Mouse (Mus musculus) myocyte (in vitro differentiated cells): ENCODE results near the gene Dlgap1. TPM values are rescaled to one million over a fixed set of nuclear protein-coding genes. Genes with fewer than 3 reads are reported as not detected.
A peak's percentile ranks its signal among the peaks of the same experiment; 100 is the strongest.

ENCODE experiments used
- H3K27me3 ChIP-seq: one replicate; pipeline ENCODE4 v1.6.1; 2011; ENCODE audit not compliant: control insufficient read depth, insufficient read depth, insufficient read length
- H3K36me3 ChIP-seq: one replicate; pipeline ENCODE4 v1.6.1; 2011; ENCODE audit not compliant: control insufficient read depth, insufficient read depth
- H3K4me2 ChIP-seq: one replicate; pipeline ENCODE4 v1.6.1; 2011; ENCODE audit warnings: low read depth, control low read depth
- H3K4me3 ChIP-seq: one replicate; pipeline ENCODE4 v1.5.1; 2011; ENCODE audit warnings: mild to moderate bottlenecking, control low read depth, moderate library complexity
- H3K79me2 ChIP-seq: one replicate; pipeline ENCODE4 v1.6.1; 2011; ENCODE audit not compliant: control insufficient read depth, insufficient read depth
- H3ac ChIP-seq: one replicate; pipeline ENCODE4 v1.6.1; 2011; ENCODE audit not compliant: control insufficient read depth, insufficient read length
- CEBPB ChIP-seq: IDR thresholded peaks from 2 replicates; pipeline ENCODE4 v1.6.1; 2011; ENCODE audit warnings: mild to moderate bottlenecking, moderate library complexity; ENCODE audit not compliant: poor library complexity, insufficient read depth, severe bottlenecking
- E2F4 ChIP-seq: IDR thresholded peaks from one replicate; pipeline ENCODE4 v1.6.1; 2011; ENCODE audit warnings: mild to moderate bottlenecking, control low read depth, moderate library complexity; ENCODE audit not compliant: insufficient read depth
- MAX ChIP-seq: IDR thresholded peaks from one replicate; pipeline ENCODE4 v1.6.1; 2011; ENCODE audit warnings: low read depth, mild to moderate bottlenecking, control low read depth
- MYOD1 ChIP-seq, 3 experiments: IDR thresholded peaks; one replicate each; pipeline ENCODE4 v1.6.1; 2011; ENCODE audit warnings: control low read depth in 2 of 3, low read depth in 2 of 3, mild to moderate bottlenecking in 2 of 3, moderate library complexity in 1 of 3; ENCODE audit not compliant: insufficient read length in 2 of 3, control insufficient read depth in 1 of 3
- MYOG ChIP-seq, 3 experiments: IDR thresholded peaks; one replicate each; pipeline ENCODE4 v1.6.1; 2011; ENCODE audit warnings: control low read depth in 2 of 3, low read depth in 2 of 3, mild to moderate bottlenecking in 2 of 3; ENCODE audit not compliant: insufficient read length in 2 of 3, control insufficient read depth in 1 of 3, insufficient read depth in 1 of 3
- POLR2A ChIP-seq: IDR thresholded peaks from one replicate; pipeline ENCODE4 v1.6.1; 2011; ENCODE audit warnings: low read depth, mild to moderate bottlenecking, control low read depth, moderate library complexity; ENCODE audit not compliant: insufficient read length
- POLR2AphosphoS2 ChIP-seq: IDR thresholded peaks from one replicate; pipeline ENCODE4 v1.6.1; 2011; ENCODE audit warnings: low read depth, control low read depth; ENCODE audit not compliant: insufficient read length
- REST ChIP-seq: IDR thresholded peaks from one replicate; pipeline ENCODE4 v1.6.1; 2011; ENCODE audit warnings: mild to moderate bottlenecking, control low read depth, moderate library complexity; ENCODE audit not compliant: insufficient read depth, insufficient read length
- SRF ChIP-seq: IDR thresholded peaks from one replicate; pipeline ENCODE4 v1.6.1; 2011; ENCODE audit warnings: low read depth; ENCODE audit not compliant: control insufficient read depth, insufficient read length
- TCF12 ChIP-seq: IDR thresholded peaks from one replicate; pipeline ENCODE4 v1.6.1; 2011; ENCODE audit warnings: mild to moderate bottlenecking, control low read depth; ENCODE audit not compliant: poor library complexity, insufficient read depth, severe bottlenecking
- TCF3 ChIP-seq: IDR thresholded peaks from one replicate; pipeline ENCODE4 v1.6.1; 2011; ENCODE audit warnings: low read depth, control low read depth; ENCODE audit not compliant: insufficient read length
- USF1 ChIP-seq: IDR thresholded peaks from one replicate; pipeline ENCODE4 v1.6.1; 2011; ENCODE audit warnings: low read depth, mild to moderate bottlenecking, control low read depth, moderate library complexity
- polyA plus RNA-seq: library from polyadenylated mRNA; unstranded; fragments of >200 nt; fragmentation: generic; extraction: Trizol; gene quantifications from one replicate; pipeline ENCODE4 v1.2.1, GENCODE M21; 2012; ENCODE audit warnings: missing spikeins

Gene Dlgap1
- polyA plus RNA-seq, 1 experiment: 0.31 TPM

DNA sequence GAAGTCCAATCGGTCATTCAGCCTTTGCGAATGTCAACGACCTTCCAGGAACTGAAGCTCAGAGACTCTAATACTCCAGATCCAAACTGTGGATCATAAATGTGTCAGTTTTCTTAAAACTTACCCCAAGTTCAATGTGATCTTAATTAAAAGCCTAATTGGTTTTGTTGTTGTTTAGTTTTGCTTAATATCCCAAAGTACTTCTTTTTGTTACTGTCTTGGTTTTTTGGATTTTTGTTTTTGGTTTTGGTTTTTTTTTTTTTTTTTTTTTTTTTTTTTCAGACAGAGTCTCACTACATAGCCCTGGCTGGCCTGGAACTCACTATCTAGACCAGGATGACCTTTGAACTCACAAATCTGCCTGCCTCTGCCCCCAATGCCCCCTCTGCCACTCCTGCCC lies 765.9 kb downstream of the Dlgap1 start:
- Histone ChIP-seq H3K4me2 (no peak overlapping the region), H3K36me3 (no peaks in the 10 kb centered on the region), H3ac (no peak overlapping the region), H3K79me2 (no peaks in the 10 kb centered on the region), H3K27me3 (no peaks in the 10 kb centered on the region), H3K4me3 (no peak overlapping the region)
- no peak for TF ChIP-seq SRF
- no peak for TF ChIP-seq TCF3
- TF ChIP-seq POLR2AphosphoS2: no peak
- TF ChIP-seq USF1: no peak
- TF ChIP-seq REST: no peak
- no peak for TF ChIP-seq CEBPB
- TF ChIP-seq TCF12: no peak
- TF ChIP-seq POLR2A: no peak
- TF ChIP-seq MYOD1 (IDR thresholded peaks at IDR 0.05; ENCODE audit: control insufficient read depth in 1 of 3, insufficient read length in 2 of 3, low read depth in 2 of 3): no peak
- no peak for TF ChIP-seq E2F4
- TF ChIP-seq MAX: no peak
- TF ChIP-seq MYOG (IDR thresholded peaks at IDR 0.05; ENCODE audit: control insufficient read depth in 1 of 3, insufficient read depth in 1 of 3, insufficient read length in 2 of 3, low read depth in 2 of 3): no peak

DNA sequence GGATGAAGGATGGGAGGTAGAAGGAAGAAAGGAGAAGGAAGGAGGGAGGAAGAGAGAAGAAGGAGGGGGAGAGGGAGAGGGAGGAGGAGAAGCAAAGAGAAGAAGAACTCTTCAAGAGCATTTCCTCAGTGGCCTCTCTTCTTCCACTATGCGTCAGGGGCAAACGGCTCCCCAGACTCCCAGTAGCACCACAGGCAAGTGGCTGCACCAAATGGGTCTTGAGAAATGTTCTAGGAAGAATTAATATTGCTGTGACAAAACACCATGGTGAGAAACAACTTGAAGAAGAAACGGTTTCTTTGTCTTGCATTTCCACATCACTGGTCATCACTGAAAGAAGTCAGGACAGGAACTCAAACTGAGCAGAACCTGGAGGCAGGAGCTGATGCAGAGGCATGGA lies 766.5 kb downstream of the Dlgap1 start:
- H3K36me3 ChIP-seq: no peaks in the 10 kb centered on the region
- no peaks in the 10 kb centered on the region for H3K27me3 ChIP-seq
- no peak for TF ChIP-seq MYOD1 (IDR thresholded peaks at IDR 0.05; ENCODE audit: control insufficient read depth in 1 of 3, insufficient read length in 2 of 3, low read depth in 2 of 3)
- TF ChIP-seq USF1: no peak
- no peak for TF ChIP-seq REST
- TF ChIP-seq TCF3: no peak
- no peak for TF ChIP-seq SRF
- TF ChIP-seq E2F4: no peak
- TF ChIP-seq POLR2A: no peak
- TF ChIP-seq TCF12: no peak
- TF ChIP-seq MAX: no peak
- H3K4me2 ChIP-seq: no peak overlapping the region
- no peaks in the 10 kb centered on the region for H3K79me2 ChIP-seq
- H3ac ChIP-seq: no peak overlapping the region
- no peak overlapping the region for H3K4me3 ChIP-seq

DNA sequence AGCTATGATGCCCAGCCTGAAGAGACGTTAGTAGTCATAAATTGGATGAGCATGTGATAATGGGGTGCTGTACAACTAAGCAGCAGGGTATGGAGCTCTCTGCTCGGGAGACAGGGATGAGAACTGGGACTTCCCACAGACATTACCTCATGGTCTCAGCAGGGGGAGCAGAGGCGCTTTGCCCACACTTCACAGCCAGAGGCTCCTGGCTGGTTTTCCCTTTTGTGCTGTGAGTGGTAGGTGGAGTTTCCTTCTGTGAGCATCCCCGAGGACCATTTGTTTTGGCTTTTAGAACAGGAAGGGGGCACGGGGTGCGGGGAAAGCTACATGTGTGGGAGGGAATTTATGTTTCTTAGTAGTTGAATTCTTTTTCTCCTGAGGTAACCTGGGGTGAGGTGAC lies 768.6 kb downstream of the Dlgap1 start:
- H3K4me3 ChIP-seq: no peak overlapping the region
- H3K27me3 ChIP-seq: no peaks in the 10 kb centered on the region
- no peak overlapping the region for H3ac ChIP-seq
- TF ChIP-seq TCF12 (no peak), POLR2AphosphoS2 (peak; percentile 33), SRF (no peak), MYOD1 (IDR thresholded peaks at IDR 0.05; ENCODE audit: control insufficient read depth in 1 of 3, insufficient read length in 2 of 3, low read depth in 2 of 3) (no peak), MAX (no peak), TCF3 (no peak), USF1 (peak; percentile 0), CEBPB (no peak), E2F4 (no peak), POLR2A (no peak), REST (no peak), MYOG (IDR thresholded peaks at IDR 0.05; ENCODE audit: control insufficient read depth in 1 of 3, insufficient read depth in 1 of 3, insufficient read length in 2 of 3, low read depth in 2 of 3) (no peak)
- no peaks in the 10 kb centered on the region for H3K36me3 ChIP-seq
- peak overlapping the region; percentile 97 for H3K4me2 ChIP-seq
- H3K79me2 ChIP-seq: no peaks in the 10 kb centered on the region

DNA sequence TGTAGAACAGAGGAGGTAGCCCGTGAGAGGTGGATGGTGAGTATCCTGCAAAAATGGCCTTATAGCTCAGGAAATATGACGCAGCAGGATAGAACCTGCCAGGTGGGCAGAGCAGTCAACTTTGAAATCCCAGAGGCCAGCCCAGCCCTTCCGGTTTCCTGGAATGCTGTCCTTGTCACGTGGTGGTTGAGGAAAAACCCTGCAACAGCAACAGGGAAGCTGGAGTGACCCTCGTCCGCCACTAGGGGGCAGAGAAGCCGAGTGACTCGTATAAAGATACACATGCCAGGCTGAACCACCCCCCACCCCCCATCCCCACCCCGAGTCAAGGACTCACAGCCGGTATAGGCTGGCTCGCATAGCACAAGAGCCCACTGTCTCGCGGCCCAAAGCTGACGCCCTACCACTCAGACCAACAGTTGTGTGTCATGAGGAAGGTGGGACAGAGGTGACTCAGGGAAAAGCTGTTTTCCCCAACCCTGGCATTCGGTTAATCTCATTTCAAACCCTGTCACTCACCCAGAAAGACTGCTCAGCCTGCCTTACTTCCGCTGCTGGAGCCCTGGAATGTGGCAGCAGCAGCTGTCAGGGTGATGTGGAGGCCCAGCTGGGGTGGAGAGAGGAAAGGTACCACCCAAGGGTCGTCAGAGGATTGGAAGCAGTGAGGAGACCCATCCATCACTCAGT lies 769.4 kb downstream of the Dlgap1 start:
- H3K36me3 ChIP-seq: no peaks in the 10 kb centered on the region
- no peak overlapping the region for H3ac ChIP-seq
- no peak overlapping the region for H3K4me3 ChIP-seq
- H3K4me2 ChIP-seq: peak overlapping the region; percentile 97
- no peaks in the 10 kb centered on the region for H3K27me3 ChIP-seq
- TF ChIP-seq E2F4 (no peak), REST (no peak), POLR2A (peak; percentile 22), SRF (no peak), MYOD1 (IDR thresholded peaks at IDR 0.05; ENCODE audit: control insufficient read depth in 1 of 3, insufficient read length in 2 of 3, low read depth in 2 of 3) (peak; percentile 86 to 96 (median 95)), MAX (peak; percentile 62), POLR2AphosphoS2 (no peak), CEBPB (peak; percentile 70; the same call in 1 of the 2 replicates), TCF3 (peak; percentile 74), USF1 (peak; percentile 97), MYOG (IDR thresholded peaks at IDR 0.05; ENCODE audit: control insufficient read depth in 1 of 3, insufficient read depth in 1 of 3, insufficient read length in 2 of 3, low read depth in 2 of 3) (peak; percentile 72 to 94 (median 81)), TCF12 (peak; percentile 77)
- no peaks in the 10 kb centered on the region for H3K79me2 ChIP-seq

DNA sequence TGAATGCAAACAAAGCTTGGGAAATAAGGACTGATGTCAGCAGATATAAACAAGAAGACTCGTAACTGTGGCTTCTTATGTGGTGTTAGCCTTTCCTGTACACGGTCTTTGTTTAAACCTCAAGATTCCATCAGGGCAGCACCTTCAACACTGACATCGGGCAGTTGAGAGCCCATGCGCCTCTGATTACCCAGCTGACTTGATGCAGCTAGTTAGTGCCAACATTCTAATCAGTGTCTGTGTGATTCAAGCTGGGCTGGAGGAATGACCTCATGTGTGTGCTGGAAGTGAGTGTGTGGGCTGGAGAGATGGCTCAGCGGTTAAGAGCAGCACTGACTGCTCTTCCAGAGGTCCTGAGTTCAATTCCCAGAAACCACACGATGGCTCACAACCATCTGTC lies 770.5 kb downstream of the Dlgap1 start:
- no peaks in the 10 kb centered on the region for H3K27me3 ChIP-seq
- no peak overlapping the region for H3ac ChIP-seq
- no peaks in the 10 kb centered on the region for H3K79me2 ChIP-seq
- peak in 1 of 3 experiments; percentile 45 for TF ChIP-seq MYOG (IDR thresholded peaks at IDR 0.05; ENCODE audit: control insufficient read depth in 1 of 3, insufficient read depth in 1 of 3, insufficient read length in 2 of 3, low read depth in 2 of 3)
- TF ChIP-seq TCF12: peak; percentile 38
- no peak for TF ChIP-seq SRF
- no peak for TF ChIP-seq REST
- peak; percentile 15 for TF ChIP-seq POLR2A
- no peak for TF ChIP-seq POLR2AphosphoS2
- TF ChIP-seq MYOD1 (IDR thresholded peaks at IDR 0.05; ENCODE audit: control insufficient read depth in 1 of 3, insufficient read length in 2 of 3, low read depth in 2 of 3): peak in 1 of 3 experiments; percentile 27
- no peaks in the 10 kb centered on the region for H3K36me3 ChIP-seq
- no peak overlapping the region for H3K4me3 ChIP-seq
- peak overlapping the region; percentile 62 for H3K4me2 ChIP-seq
